Mouse (Mus musculus) central nervous system, embryonic 14 days (tissue): ENCODE data around the gene Spint1. TPM values are rescaled to one million over a fixed set of nuclear protein-coding genes. Genes with fewer than 3 reads are reported as not detected.

ENCODE experiments used
- polyA plus RNA-seq: library from polyadenylated mRNA; depleted of rRNA; stranded (reverse); fragments of >200 nt; gene quantifications from 2 replicates; pipeline ENCODE4 v1.2.3, GENCODE M21; 2012; rRNA removed

Spint1 gene
- 0.72 and 2.8 TPM in 2 replicates for polyA plus RNA-seq

DNA sequence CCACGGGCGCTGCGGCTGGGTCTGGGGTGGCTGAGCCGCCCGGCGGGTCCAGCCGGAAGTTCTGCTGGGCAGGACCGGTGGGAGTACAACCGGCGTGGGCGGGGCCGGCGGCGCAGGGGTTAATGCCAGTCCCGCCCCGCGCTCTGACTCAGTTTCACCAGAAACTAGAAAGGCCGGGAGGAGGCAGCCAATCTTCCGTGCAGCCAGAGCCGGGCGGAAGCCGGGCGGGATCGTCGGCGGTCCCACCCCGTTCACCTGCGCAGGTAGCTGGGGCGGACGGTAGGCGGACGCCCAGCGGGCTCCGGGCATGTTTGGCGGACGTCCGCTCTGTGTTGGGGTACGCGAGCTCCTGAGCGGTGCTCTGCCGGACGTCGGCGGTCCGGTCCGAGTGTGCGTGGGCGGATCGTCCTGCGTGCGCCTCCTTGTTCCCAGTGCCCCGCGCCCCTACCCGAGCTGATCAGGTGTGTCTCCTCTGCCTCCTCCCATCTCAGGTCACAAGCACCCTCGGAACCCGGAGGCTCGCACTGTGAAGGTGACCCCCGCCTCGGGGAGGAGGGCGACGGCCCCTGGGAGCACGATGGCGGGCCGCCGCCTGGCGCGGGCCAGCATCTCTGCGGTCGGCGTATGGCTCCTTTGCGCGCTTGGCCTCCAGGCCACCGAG, at the start of gene Spint1:
Spint1 (plus strand) TSS at position 153 of the 661 bp plus-strand sequence.

DNA sequence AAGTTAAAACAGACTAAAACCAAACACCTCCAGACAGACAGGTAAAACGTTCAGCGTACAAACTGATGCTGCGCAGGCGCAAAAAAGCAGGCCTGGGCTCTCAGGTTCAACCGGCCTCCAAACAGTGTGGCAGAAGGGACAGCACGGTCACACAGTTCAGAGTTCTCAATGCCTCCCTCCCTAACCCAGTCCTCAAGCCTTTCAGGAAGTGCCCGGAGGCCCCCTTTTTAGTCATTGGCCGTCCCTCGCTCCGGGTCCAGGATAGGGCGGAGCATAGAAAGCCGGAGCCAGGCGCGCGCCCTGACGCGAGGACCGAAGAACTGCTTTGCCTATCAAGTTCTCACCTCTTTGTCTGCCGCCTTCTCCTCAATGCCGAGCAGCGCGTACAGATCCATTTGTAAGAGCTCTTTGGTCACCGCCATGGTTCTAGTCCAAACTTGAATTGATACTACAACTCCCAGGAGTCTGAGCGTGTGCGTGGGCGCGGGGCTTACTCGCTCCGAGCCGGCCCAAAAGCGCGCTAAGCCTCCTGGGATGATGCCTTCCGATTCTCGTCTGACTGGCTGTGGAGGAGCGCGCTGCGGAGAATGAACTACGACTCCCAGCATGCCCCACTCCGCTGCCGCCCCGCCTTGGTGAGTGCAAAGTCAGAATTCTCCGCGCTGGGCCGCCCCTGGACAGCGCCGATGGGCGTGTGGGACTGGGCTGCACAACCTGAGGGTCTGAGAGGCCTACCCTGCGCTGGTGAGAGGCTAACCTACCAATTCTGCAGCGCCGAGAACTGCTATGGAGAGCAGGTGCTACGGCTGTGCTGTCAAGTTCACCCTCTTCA, 28.6 kb upstream of the Spint1 start, which contains the start of the genes Zfyve19 and Dnajc17:
Zfyve19 (plus strand) TSS at position 274 of the 832 bp plus-strand sequence.
Dnajc17 (minus strand) TSS at position 452 of the 832 bp plus-strand sequence.

DNA sequence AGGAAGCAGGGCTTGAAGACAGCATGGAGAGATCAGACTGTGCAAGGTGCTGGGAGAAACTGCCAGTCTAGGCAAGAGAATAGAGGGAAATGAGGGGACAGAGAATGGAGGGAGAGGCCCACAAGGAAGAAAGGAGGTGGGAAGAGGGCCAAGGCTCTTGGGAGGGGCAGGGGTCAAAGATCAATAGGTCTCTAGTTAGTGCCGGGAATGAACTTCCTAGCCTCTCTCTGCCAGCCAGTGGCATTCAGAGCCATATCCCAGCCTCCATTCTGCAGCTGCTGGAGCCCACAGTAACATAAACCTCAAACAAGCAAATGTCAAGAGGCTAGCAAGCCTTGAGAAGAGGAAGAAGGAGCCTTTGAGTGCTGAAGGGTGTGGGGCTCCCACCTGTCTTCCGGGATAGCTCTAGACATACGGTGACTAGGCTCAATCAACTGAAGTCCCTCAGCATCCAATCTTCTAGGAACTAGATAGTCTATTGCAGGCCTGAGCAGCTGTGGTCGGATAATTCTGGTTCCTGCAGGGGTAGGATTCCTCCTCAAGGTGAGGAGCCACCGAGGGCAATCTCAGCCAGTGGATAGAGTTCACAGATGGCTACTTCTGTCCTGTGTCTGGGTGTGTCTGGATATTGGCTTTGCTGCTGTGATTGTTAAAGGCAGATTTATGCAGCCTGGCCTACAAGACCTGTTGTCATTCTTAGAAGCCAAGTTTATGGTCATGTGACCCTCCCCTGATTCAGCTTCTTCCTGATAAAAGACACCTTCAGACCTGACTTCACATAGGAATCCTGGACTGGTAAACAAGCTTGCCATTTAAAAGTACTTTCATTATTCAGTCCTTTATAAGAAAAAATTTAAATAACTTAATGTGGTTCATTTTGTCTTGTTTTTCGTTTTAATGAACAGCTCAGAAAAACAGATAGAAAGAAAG, 7.1 kb upstream of the Spint1 start, which contains the start of gene Ppp1r14d:
Ppp1r14d (minus strand) TSS at position 132 of the 930 bp plus-strand sequence.

DNA sequence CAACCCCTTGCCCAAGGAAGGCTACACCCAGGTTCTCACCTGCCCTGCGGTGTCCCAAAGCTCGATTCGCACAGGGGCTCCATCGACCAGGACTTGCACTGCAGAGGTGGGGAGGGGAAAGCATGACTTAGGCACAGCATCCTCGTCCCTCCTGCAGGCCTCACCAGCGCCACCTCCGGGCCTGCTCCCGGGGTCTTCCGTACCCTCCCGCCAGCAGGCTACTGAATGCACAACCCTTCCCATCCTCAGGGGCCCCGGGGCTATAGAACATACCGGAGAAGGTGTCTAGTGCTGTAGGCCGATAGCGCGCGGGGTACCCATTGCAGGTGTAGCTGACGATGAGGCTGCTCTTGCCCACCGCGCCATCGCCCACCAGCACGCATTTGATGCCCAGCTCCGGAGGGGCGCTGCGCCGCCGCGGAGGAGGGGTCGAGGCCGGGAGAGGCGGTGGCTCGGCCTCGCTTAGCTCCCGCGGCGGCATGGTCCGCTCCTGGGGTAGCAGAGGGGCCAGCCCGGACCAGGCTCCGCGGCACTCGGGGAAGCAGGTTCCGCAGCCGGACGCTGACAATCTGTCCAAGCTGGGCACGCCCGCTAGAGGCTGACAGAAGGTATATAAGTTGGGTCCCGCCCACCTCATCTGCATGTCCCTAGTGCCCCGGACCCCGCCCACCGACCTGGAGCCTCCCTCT, 33.6 kb downstream of the Spint1 start, which contains the start of gene Rhov:
Rhov (minus strand) TSS at position 630 of the 689 bp plus-strand sequence.

DNA sequence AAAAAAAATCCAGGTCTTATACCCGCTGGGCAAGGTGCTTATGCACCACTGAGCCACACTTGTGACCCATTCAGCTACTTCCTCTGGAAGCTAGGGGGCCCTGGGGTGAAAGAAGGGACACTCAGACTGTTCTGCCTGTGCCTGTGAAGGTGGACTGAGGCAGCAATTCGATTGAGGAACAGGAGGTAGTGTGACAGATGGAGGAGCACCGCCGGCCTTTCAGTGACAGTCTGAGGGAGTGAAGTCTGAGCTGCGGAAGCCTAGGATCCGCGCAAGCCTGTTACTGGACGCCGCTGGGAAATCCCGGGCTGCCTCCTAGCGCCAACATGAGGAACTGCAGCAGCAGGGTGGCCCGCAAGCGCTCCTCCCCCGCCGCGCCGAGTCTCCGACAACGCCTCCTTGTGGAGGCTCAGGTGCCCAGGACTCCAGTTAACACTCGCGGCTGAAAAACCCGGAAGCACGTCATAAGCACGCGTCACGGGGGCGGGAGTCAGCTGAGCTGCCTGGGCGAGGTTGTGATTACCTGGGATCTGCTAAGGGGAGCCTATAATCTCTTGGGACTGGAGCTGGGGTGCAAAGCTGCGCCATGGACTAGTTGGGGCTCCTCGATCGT, 51.2 kb downstream of the Spint1 start, which contains the start of gene Vps18:
Vps18 (plus strand) TSS at position 471 of the 613 bp plus-strand sequence.

Other genes with a start within 250 kb of the Spint1 start
- 22.3 and 22.7 TPM in 2 replicates for gene Ccdc32, start 208.0 kb upstream of the Spint1 start, polyA plus RNA-seq
- 6.4 and 7.4 TPM in 2 replicates for gene Rpusd2, start 202.6 kb upstream of the Spint1 start, polyA plus RNA-seq
- 3.3 and 4.6 TPM in 2 replicates for gene Knl1, start 190.2 kb upstream of the Spint1 start, polyA plus RNA-seq
- 17.6 and 20.3 TPM in 2 replicates for gene Rad51, start 124.6 kb upstream of the Spint1 start, polyA plus RNA-seq
- 38.1 and 41.3 TPM in 2 replicates for gene Rmdn3, start 80.3 kb upstream of the Spint1 start, polyA plus RNA-seq
- 2.6 and 5.8 TPM in 2 replicates for gene Gchfr, start 69.6 kb upstream of the Spint1 start, polyA plus RNA-seq
- 0.04 TPM in 2 replicates for gene Gm14137, start 62.9 kb upstream of the Spint1 start, polyA plus RNA-seq
- gene Zfyve19, start 28.7 kb upstream of the Spint1 start, polyA plus RNA-seq = 72.3 and 73.2 TPM in 2 replicates
- gene Dnajc17, start 28.6 kb upstream of the Spint1 start, polyA plus RNA-seq = 44.6 and 44.8 TPM in 2 replicates
- gene Ppp1r14d, start 7.5 kb upstream of the Spint1 start, polyA plus RNA-seq = not detected in 2 replicates
- 8.8 and 11.9 TPM in 2 replicates for gene Rhov, start 33.9 kb downstream of the Spint1 start, polyA plus RNA-seq
- gene Vps18, start 51.4 kb downstream of the Spint1 start, polyA plus RNA-seq = 19.5 and 21.1 TPM in 2 replicates
- 6.9 and 8.5 TPM in 2 replicates for gene Dll4, start 88.4 kb downstream of the Spint1 start, polyA plus RNA-seq
- 4.0 and 4.4 TPM in 2 replicates for gene Chac1, start 113.9 kb downstream of the Spint1 start, polyA plus RNA-seq
- 14.1 and 15.0 TPM in 2 replicates for gene Ino80, start 240.3 kb downstream of the Spint1 start, polyA plus RNA-seq